Mouse (Mus musculus) cortical plate, adult 2 months (tissue): Measurements from ENCODE around the gene Hrh2.

Source experiments
- CTCF ChIP-seq: fragments of 200-500 bp; IDR thresholded peaks from 2 replicates; pipeline ENCODE4 v1.5.1; 2011; ENCODE audit warnings: mild to moderate bottlenecking, control low read depth, low read length; ENCODE audit not compliant: insufficient read depth; ENCODE audit errors: extremely low read depth
- POLR2A ChIP-seq: fragments of 200-500 bp; IDR thresholded peaks from 2 replicates; pipeline ENCODE4 v1.6.1; 2011; ENCODE audit warnings: mild to moderate bottlenecking, low read length, control low read depth; ENCODE audit not compliant: insufficient read depth; ENCODE audit errors: extremely low read depth

DNA sequence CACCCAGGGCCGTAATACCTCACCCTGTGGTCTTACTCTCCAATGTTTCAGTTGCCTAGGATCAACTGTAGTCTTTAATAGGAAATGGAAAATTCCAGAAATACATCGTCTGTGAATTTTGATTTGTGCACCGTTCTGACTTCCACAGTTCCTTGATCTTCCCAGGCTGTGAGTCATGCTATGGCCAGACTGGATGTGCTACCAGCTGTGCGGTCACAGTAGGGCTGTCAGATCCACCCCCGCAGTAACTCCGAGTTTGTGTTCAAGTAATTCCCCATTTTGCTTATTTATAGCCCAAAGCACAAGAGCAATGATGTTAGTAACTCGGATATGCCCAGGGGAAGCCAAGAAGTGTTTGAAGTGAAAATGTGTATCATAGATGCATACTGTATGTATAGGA lies 88.4 kb downstream of the Hrh2 start:
- TF ChIP-seq CTCF (no peak), POLR2A (no peak)
